9 mouse cellular contexts compared by ENCODE assay signal in the genomic region with DNA sequence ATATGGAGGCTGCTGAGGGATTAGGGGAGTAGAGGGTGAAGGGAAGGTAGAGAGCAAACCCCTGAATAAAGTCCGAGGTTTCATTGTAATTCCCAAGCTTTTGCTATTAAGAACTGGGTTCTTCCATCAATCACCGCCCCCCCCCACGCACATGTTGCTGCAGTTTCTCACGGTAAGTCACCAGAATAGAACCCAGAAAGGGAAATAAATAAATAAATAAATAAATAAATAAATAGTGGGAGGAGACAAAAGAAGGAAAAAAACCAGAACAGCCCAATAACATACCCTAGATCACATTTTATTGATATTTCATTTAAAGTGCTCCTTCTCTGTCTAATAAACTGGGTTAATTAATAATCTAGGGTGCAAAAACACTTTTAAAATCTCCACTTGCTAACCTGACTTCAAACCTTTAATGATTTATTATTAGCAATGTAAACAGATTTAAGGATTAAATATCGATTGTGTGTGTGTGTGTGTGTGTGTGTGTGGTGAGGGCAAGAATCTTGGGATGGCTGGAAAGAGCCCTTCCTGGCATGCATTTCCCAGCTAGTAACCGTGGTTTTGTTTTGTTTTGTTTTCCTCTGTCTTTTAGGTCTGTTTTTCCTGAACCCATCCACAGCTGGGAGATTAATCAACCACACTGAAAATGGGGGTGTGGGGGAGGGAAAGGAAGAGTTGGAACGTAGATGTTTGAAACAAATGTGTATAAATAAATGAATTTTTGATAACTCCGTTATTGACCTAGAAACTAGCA. TPM values are rescaled to one million over a fixed set of nuclear protein-coding genes. Genes with fewer than 3 reads are reported as not detected.
DNase-seq lines count a peak whose midpoint lies in the region; ATAC-seq lines count a peak whose summit lies in the region.
"Had no signal": no experiment of that assay in that cellular context is flagged by ENCODE, and none has a peak within 500 bp of the region (broad histone marks: within the 10 kb centered on the region; RNA-seq: fewer than 3 reads in every experiment).

No protein-coding gene starts in this region.

- H3K4me3 ChIP-seq in embryonic facial prominence, embryonic 11.5 days (ENCODE audit: low read depth, low read length): peak overlapping the region; percentile 13; the same call in 1 of the 2 replicates
- H3K4me3 ChIP-seq in hindbrain, embryonic 14.5 days (replicated peaks; ENCODE audit: low read length): peak overlapping the region; percentile 71
- peak overlapping the region; percentile 91 for H3K4me3 ChIP-seq in neural tube, embryonic 11.5 days (ENCODE audit: low read depth, low read length)
- H3K4me3 ChIP-seq: forebrain, embryonic 15.5 days had no signal

- no peaks in the 10 kb centered on the region for H3K9me3 ChIP-seq in embryonic facial prominence, embryonic 11.5 days (replicated peaks; ENCODE audit: control insufficient read depth, low read length)
- H3K9me3 ChIP-seq in hindbrain, embryonic 14.5 days (ENCODE audit: control insufficient read depth, low read length): no peaks in the 10 kb centered on the region
- no peaks in the 10 kb centered on the region for H3K9me3 ChIP-seq in neural tube, embryonic 11.5 days (ENCODE audit: control insufficient read depth, low read length)
- H3K9me3 ChIP-seq: forebrain, embryonic 15.5 days had no signal

- no peak overlapping the region for H3K27ac ChIP-seq in embryonic facial prominence, embryonic 11.5 days (replicated peaks; ENCODE audit: low read depth, low read length)
- H3K27ac ChIP-seq in hindbrain, embryonic 14.5 days: peak overlapping the region; percentile 100
- peak overlapping the region; percentile 99 for H3K27ac ChIP-seq in neural tube, embryonic 11.5 days (ENCODE audit: low read depth, low read length)
- H3K27ac ChIP-seq: forebrain, embryonic 15.5 days had no signal

- H3K36me3 ChIP-seq in embryonic facial prominence, embryonic 11.5 days (replicated peaks; ENCODE audit: control insufficient read depth, insufficient read depth, low read depth, low read length): no peaks in the 10 kb centered on the region
- H3K36me3 ChIP-seq in hindbrain, embryonic 14.5 days (replicated peaks; ENCODE audit: control insufficient read depth, insufficient read depth): 0 out of 2 replicates have a peak, but pooled peaks cover 3% of the 10 kb centered on the region
- no peaks in the 10 kb centered on the region; the same call in 1 of the 2 replicates for H3K36me3 ChIP-seq in neural tube, embryonic 11.5 days (ENCODE audit: control insufficient read depth, insufficient read depth, low read length)
- H3K36me3 ChIP-seq: forebrain, embryonic 15.5 days had no signal

- intact Hi-C loops in left cerebral cortex, postnatal 10 days (cut with DNase I): no loop called here

- H3K9ac ChIP-seq in embryonic facial prominence, embryonic 11.5 days (replicated peaks; ENCODE audit: low read length): peak overlapping the region; percentile 43
- peak overlapping the region; percentile 99 for H3K9ac ChIP-seq in hindbrain, embryonic 14.5 days
- H3K9ac ChIP-seq in neural tube, embryonic 11.5 days (ENCODE audit: low read length): peak overlapping the region; percentile 96
- H3K9ac ChIP-seq: forebrain, embryonic 15.5 days had no signal

- no peak for ATAC-seq in embryonic facial prominence, embryonic 11.5 days (replicated peaks; ENCODE audit: insufficient number of reproducible peaks, low FRiP score, low TSS enrichment, low read depth)
- ATAC-seq in hindbrain, embryonic 14.5 days (ENCODE audit: low FRiP score): no peak
- no peak for ATAC-seq in neural tube, embryonic 11.5 days (ENCODE audit: insufficient read depth, low FRiP score, low TSS enrichment)
- ATAC-seq: forebrain, embryonic 15.5 days had no signal

- peak overlapping the region; percentile 29 for H3K4me2 ChIP-seq in embryonic facial prominence, embryonic 11.5 days (ENCODE audit: low read depth, low read length)
- H3K4me2 ChIP-seq in hindbrain, embryonic 14.5 days (replicated peaks): peak overlapping the region; percentile 81
- H3K4me2 ChIP-seq in neural tube, embryonic 11.5 days (ENCODE audit: low read depth): peak overlapping the region; percentile 78
- H3K4me2 ChIP-seq: forebrain, embryonic 15.5 days had no signal

- H3K27me3 ChIP-seq in embryonic facial prominence, embryonic 11.5 days (ENCODE audit: control insufficient read depth, insufficient read depth, low read length): peaks cover 70% of the 10 kb centered on the region
- peaks cover 47% of the 10 kb centered on the region for H3K27me3 ChIP-seq in hindbrain, embryonic 14.5 days (ENCODE audit: control insufficient read depth, insufficient read depth, low read length)
- no peaks in the 10 kb centered on the region for H3K27me3 ChIP-seq in neural tube, embryonic 11.5 days (ENCODE audit: control insufficient read depth, insufficient read depth, low read length)

- 3% methylated on average over 8 of the region's 8 CpGs for WGBS in embryonic facial prominence, embryonic 11.5 days
- 2% methylated on average over 8 of the region's 8 CpGs for WGBS in hindbrain, embryonic 14.5 days
- under 1% methylated on average over 8 of the region's 8 CpGs for WGBS in neural tube, embryonic 11.5 days

- DNase-seq in kidney, postnatal 10 days: peak; percentile 57
- no peak for DNase-seq in kidney, adult 8-10 months
- DNase-seq in embryonic facial prominence, embryonic 11.5 days (ENCODE audit: low spot score): peak; percentile 37
- peak; percentile 60 for DNase-seq in hindbrain, embryonic 14.5 days (ENCODE audit: low spot score)
- peak; percentile 31 for DNase-seq in neural tube, embryonic 11.5 days (ENCODE audit: low spot score)
- no peak for DNase-seq in thymus, postnatal 10 days (ENCODE audit: low spot score in 2 of 2)
- DNase-seq in left cerebral cortex, postnatal 10 days (ENCODE audit: extremely low spot score in 1 of 2, low spot score in 2 of 2): no peak
- DNase-seq in adrenal gland, postnatal 4 days (ENCODE audit: low spot score in 2 of 2): no peak

- no peaks in the 10 kb centered on the region; the same call in 1 of the 2 replicates for H3K4me1 ChIP-seq in embryonic facial prominence, embryonic 11.5 days (ENCODE audit: control insufficient read depth, insufficient read depth, low read length)
- H3K4me1 ChIP-seq in hindbrain, embryonic 14.5 days (replicated peaks; ENCODE audit: control insufficient read depth, insufficient read depth, low read length): peaks cover 14% of the 10 kb centered on the region
- H3K4me1 ChIP-seq in neural tube, embryonic 11.5 days (ENCODE audit: control insufficient read depth, insufficient read depth, low read length): peaks cover 31% of the 10 kb centered on the region

RNA-seq across cellular contexts. Expression of gene Hoxa2, which starts 3.1 kb away (rescaled TPM):
- polyA plus RNA-seq in embryonic facial prominence, embryonic 11.5 days (2014; fragmentation: Nextera tagmentation; extraction: Ambion mirVana): 19.4 and 24.1 TPM in 2 replicates
- polyA plus RNA-seq in hindbrain, embryonic 14.5 days (2014; fragmentation: Nextera tagmentation; extraction: Ambion mirVana): 27.6 and 35.1 TPM in 2 replicates
- 36.0 and 37.5 TPM in 2 replicates for polyA plus RNA-seq in neural tube, embryonic 11.5 days (2014; fragmentation: Nextera tagmentation; extraction: Ambion mirVana)
- total RNA-seq in left cerebral cortex, postnatal 10 days (2021): not detected
- total RNA-seq in adrenal gland, postnatal 4 days (2021): 1 to 10 TPM; 5.3 to 6.2 TPM
- polyA plus RNA-seq: forebrain, embryonic 15.5 days had no signal

RNA-seq across cellular contexts. Expression of gene Hoxa1, which starts 3.4 kb away (rescaled TPM):
- polyA plus RNA-seq in embryonic facial prominence, embryonic 11.5 days (2014; fragmentation: Nextera tagmentation; extraction: Ambion mirVana): 1.1 TPM in 2 replicates
- polyA plus RNA-seq in hindbrain, embryonic 14.5 days (2014; fragmentation: Nextera tagmentation; extraction: Ambion mirVana): 2.6 and 3.0 TPM in 2 replicates
- polyA plus RNA-seq in neural tube, embryonic 11.5 days (2014; fragmentation: Nextera tagmentation; extraction: Ambion mirVana): 8.0 and 9.3 TPM in 2 replicates
- total RNA-seq in left cerebral cortex, postnatal 10 days (2021): not detected
- total RNA-seq in adrenal gland, postnatal 4 days (2021): 1 to 10 TPM; 1.2 to 1.4 TPM
- polyA plus RNA-seq: forebrain, embryonic 15.5 days had no signal

RNA-seq across cellular contexts. Expression of gene 5730596B20Rik, which starts 15.8 kb away (rescaled TPM):
- 0.13 and 0.22 TPM in 2 replicates for polyA plus RNA-seq in embryonic facial prominence, embryonic 11.5 days (2014; fragmentation: Nextera tagmentation; extraction: Ambion mirVana)
- 4.1 and 5.0 TPM in 2 replicates for polyA plus RNA-seq in hindbrain, embryonic 14.5 days (2014; fragmentation: Nextera tagmentation; extraction: Ambion mirVana)
- polyA plus RNA-seq in neural tube, embryonic 11.5 days (2014; fragmentation: Nextera tagmentation; extraction: Ambion mirVana): 4.1 and 4.5 TPM in 2 replicates
- not detected for total RNA-seq in left cerebral cortex, postnatal 10 days (2021)
- total RNA-seq in adrenal gland, postnatal 4 days (2021): 1 to 10 TPM; 1.0 to 1.6 TPM
- polyA plus RNA-seq: forebrain, embryonic 15.5 days had no signal

RNA-seq across cellular contexts. Expression of gene Hoxa4, which starts 30.0 kb away (rescaled TPM):
- 0.31 and 0.34 TPM in 2 replicates for polyA plus RNA-seq in embryonic facial prominence, embryonic 11.5 days (2014; fragmentation: Nextera tagmentation; extraction: Ambion mirVana)
- polyA plus RNA-seq in hindbrain, embryonic 14.5 days (2014; fragmentation: Nextera tagmentation; extraction: Ambion mirVana): 19.7 and 22.5 TPM in 2 replicates
- 10.2 and 11.7 TPM in 2 replicates for polyA plus RNA-seq in neural tube, embryonic 11.5 days (2014; fragmentation: Nextera tagmentation; extraction: Ambion mirVana)
- total RNA-seq in left cerebral cortex, postnatal 10 days (2021): not detected
- 1 to 10 TPM; 6.5 to 7.3 TPM for total RNA-seq in adrenal gland, postnatal 4 days (2021)
- polyA plus RNA-seq: forebrain, embryonic 15.5 days had no signal

RNA-seq across cellular contexts. Expression of gene Hoxa5, which starts 42.9 kb away (rescaled TPM):
- 0.39 and 1.4 TPM in 2 replicates for polyA plus RNA-seq in embryonic facial prominence, embryonic 11.5 days (2014; fragmentation: Nextera tagmentation; extraction: Ambion mirVana)
- polyA plus RNA-seq in hindbrain, embryonic 14.5 days (2014; fragmentation: Nextera tagmentation; extraction: Ambion mirVana): 175 and 180 TPM in 2 replicates
- polyA plus RNA-seq in neural tube, embryonic 11.5 days (2014; fragmentation: Nextera tagmentation; extraction: Ambion mirVana): 53.4 and 56.5 TPM in 2 replicates
- total RNA-seq in left cerebral cortex, postnatal 10 days (2021): not detected
- 10 to 100 TPM; 25.9 TPM for total RNA-seq in adrenal gland, postnatal 4 days (2021)
- polyA plus RNA-seq: forebrain, embryonic 15.5 days had no signal

Comparison
In these comparisons a context has a peak if more than half of its experiments do, and no peak if none do; other contexts are left out.
1. DNase-seq: peak in kidney, postnatal 10 days (single experiment), embryonic facial prominence, embryonic 11.5 days (single experiment), hindbrain, embryonic 14.5 days (single experiment) and neural tube, embryonic 11.5 days (single experiment); none in kidney, adult 8-10 months (0 of 2), thymus, postnatal 10 days (0 of 2), left cerebral cortex, postnatal 10 days (0 of 2) and adrenal gland, postnatal 4 days (0 of 2).
2. H3K4me2 ChIP-seq: peak in every context shown above with its lines; median percentile 81 in hindbrain, embryonic 14.5 days; 78 in neural tube, embryonic 11.5 days; 29 in embryonic facial prominence, embryonic 11.5 days.
3. H3K4me3 ChIP-seq: peak in every context shown above with its lines; median percentile 91 in neural tube, embryonic 11.5 days; 71 in hindbrain, embryonic 14.5 days; 13 in embryonic facial prominence, embryonic 11.5 days.
4. H3K9ac ChIP-seq: peak in every context shown above with its lines; median percentile 99 in hindbrain, embryonic 14.5 days; 96 in neural tube, embryonic 11.5 days; 43 in embryonic facial prominence, embryonic 11.5 days.